11 mouse cellular contexts compared by ENCODE assay signal in the genomic region with DNA sequence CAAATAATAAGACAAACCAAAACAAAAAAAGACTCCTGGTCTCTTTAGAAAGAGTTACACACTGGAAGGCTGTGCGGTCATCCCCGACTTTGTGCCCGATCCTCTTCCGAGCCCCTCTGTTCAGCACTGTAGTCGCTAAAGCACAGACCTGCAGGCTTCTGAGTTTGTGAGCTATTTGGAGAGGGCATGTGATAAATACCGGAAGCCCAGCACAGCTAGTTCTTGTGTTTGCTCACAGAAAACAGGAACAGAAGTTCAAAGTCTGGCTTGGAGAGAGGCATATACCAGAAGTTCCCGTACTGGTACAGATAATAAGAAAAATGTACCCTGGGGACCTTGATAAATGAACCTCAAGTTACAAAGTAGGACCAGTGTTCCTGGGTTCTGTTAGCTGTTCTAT. TPM values are rescaled to one million over a fixed set of nuclear protein-coding genes. Genes with fewer than 3 reads are reported as not detected.
A peak's percentile ranks its signal among the peaks of the same experiment; 100 is the strongest.
DNase-seq lines count a peak whose midpoint lies in the region; ATAC-seq and TF ChIP-seq lines count a peak whose summit lies in the region.
"Had no signal": no experiment of that assay in that cellular context is flagged by ENCODE, and none has a peak within 500 bp of the region (broad histone marks: within the 10 kb centered on the region; RNA-seq: fewer than 3 reads in every experiment).

No protein-coding gene starts in this region.

- H3K36me3 ChIP-seq in heart, adult 2 months (ENCODE audit: control insufficient read depth, insufficient read depth, low read length), result no peaks in the 10 kb centered on the region
- H3K36me3 ChIP-seq in MEL (ENCODE audit: control insufficient read depth in 1 of 2, insufficient read depth in 2 of 2, low read length in 2 of 2), result peaks cover 0 to 14% of the 10 kb centered on the region in 2 experiments; a peak in 2 of 4 replicates
- peaks cover 8% of the 10 kb centered on the region; the same call in 1 of the 2 replicates for H3K36me3 ChIP-seq in intestine, embryonic 15.5 days
- peaks cover 21% of the 10 kb centered on the region; the same call in 1 of the 2 replicates for H3K36me3 ChIP-seq in forebrain, postnatal 0 days (ENCODE audit: insufficient read depth)

- peak; percentile 50 for ATAC-seq in intestine, embryonic 15.5 days
- ATAC-seq in megakaryocyte, adult 5-6 weeks (ENCODE audit: poor library complexity, severe bottlenecking), result peak; percentile 73
- no peak for ATAC-seq in forebrain, postnatal 0 days

- H3K9ac ChIP-seq in heart, adult 2 months (ENCODE audit: low read depth, low read length), result no peak overlapping the region
- H3K9ac ChIP-seq in MEL (ENCODE audit: control insufficient read depth, low read depth, low read length, poor library complexity, severe bottlenecking), result peak overlapping the region; percentile 63
- H3K9ac ChIP-seq in intestine, embryonic 15.5 days, result no peak overlapping the region
- H3K9ac ChIP-seq in forebrain, postnatal 0 days, result no peak overlapping the region

- intact Hi-C loops in heart, adult 2 months (cut with DNase I), result no loop called here
- intact Hi-C loops in left cerebral cortex, postnatal 4 days (cut with DNase I), result no loop called here

- H3K79me2 ChIP-seq in heart, adult 2 months (replicated peaks; ENCODE audit: control insufficient read depth, insufficient read depth, low read length), result no peaks in the 10 kb centered on the region
- H3K79me2 ChIP-seq in MEL (ENCODE audit: control insufficient read depth, insufficient read depth, low read length, poor library complexity), result no peaks in the 10 kb centered on the region

- 0 out of 2 replicates have a peak, but pooled peaks have one; percentile 13 for TF ChIP-seq POLR2A in heart, adult 2 months (IDR thresholded peaks at IDR 0.05; ENCODE audit: insufficient read depth, low read depth, low read length)
- TF ChIP-seq POLR2A in MEL (IDR thresholded peaks at IDR 0.05; ENCODE audit: control insufficient read depth in 1 of 2, insufficient read depth in 1 of 2, low read depth in 1 of 2, low read length in 2 of 2, poor library complexity in 1 of 2), result peak in 1 of 2 experiments; percentile 25; a peak in 1 of 4 replicates

- no peaks in the 10 kb centered on the region for H3K9me3 ChIP-seq in MEL (replicated peaks; ENCODE audit: insufficient read depth, low read length)
- H3K9me3 ChIP-seq in intestine, embryonic 15.5 days, result no peaks in the 10 kb centered on the region
- H3K9me3 ChIP-seq in forebrain, postnatal 0 days (ENCODE audit: low read length), result no peaks in the 10 kb centered on the region

- peaks cover 3% of the 10 kb centered on the region; the same call in 1 of the 2 replicates for H3K4me1 ChIP-seq in heart, adult 2 months (ENCODE audit: control insufficient read depth, insufficient read depth, low read length)
- peaks cover 0 to 17% of the 10 kb centered on the region in 2 experiments; a peak in 2 of 4 replicates for H3K4me1 ChIP-seq in MEL (ENCODE audit: control insufficient read depth in 1 of 2, insufficient read depth in 2 of 2, low read length in 2 of 2)
- 0 out of 2 replicates have a peak, but pooled peaks cover 5% of the 10 kb centered on the region for H3K4me1 ChIP-seq in intestine, embryonic 15.5 days (replicated peaks)
- H3K4me1 ChIP-seq in forebrain, postnatal 0 days (ENCODE audit: insufficient read depth), result no peaks in the 10 kb centered on the region

- no peak overlapping the region for H3K27ac ChIP-seq in heart, adult 2 months
- H3K27ac ChIP-seq in MEL (ENCODE audit: control insufficient read depth, low read depth, low read length), result peak overlapping the region; percentile 76
- no peak overlapping the region for H3K27ac ChIP-seq in intestine, embryonic 15.5 days
- H3K27ac ChIP-seq in forebrain, postnatal 0 days (ENCODE audit: low read depth, low read length), result no peak overlapping the region

- no peak for TF ChIP-seq RAD21 in MEL (IDR thresholded peaks at IDR 0.05; ENCODE audit: low read depth, low read length)

- no peak overlapping the region for H3K4me3 ChIP-seq in heart, adult 2 months
- H3K4me3 ChIP-seq in MEL (ENCODE audit: control insufficient read depth in 1 of 2, insufficient read depth in 1 of 2, low read depth in 2 of 2, low read length in 2 of 2), result peak overlapping the region; percentile 15 to 38; a peak in 3 of 4 replicates
- no peak overlapping the region for H3K4me3 ChIP-seq in intestine, embryonic 15.5 days (replicated peaks)
- no peak overlapping the region for H3K4me3 ChIP-seq in forebrain, postnatal 0 days (ENCODE audit: low read depth, low read length)

- no peaks in the 10 kb centered on the region for H3K27me3 ChIP-seq in heart, adult 2 months (ENCODE audit: control insufficient read depth, insufficient read depth, low read length)
- H3K27me3 ChIP-seq in MEL (ENCODE audit: control insufficient read depth in 1 of 2, insufficient read depth in 2 of 2, low read length in 2 of 2), result no peaks in the 10 kb centered on the region
- H3K27me3 ChIP-seq in intestine, embryonic 15.5 days (replicated peaks), result no peaks in the 10 kb centered on the region
- no peaks in the 10 kb centered on the region for H3K27me3 ChIP-seq in forebrain, postnatal 0 days (ENCODE audit: insufficient read depth, low read length)

- 70% methylated on average over 7 of the region's 7 CpGs for WGBS in heart, adult 2 months
- 72% methylated on average over 7 of the region's 7 CpGs for WGBS in intestine, embryonic 15.5 days
- WGBS in forebrain, postnatal 0 days, result 79% methylated on average over 7 of the region's 7 CpGs

- DNase-seq in heart, adult 2 months, result no peak
- DNase-seq in heart, adult 9 months (ENCODE audit: low spot score in 2 of 2), result no peak
- peak; percentile 90 for DNase-seq in MEL (ENCODE audit: low read depth, low spot score)
- DNase-seq in left cerebral cortex, postnatal 4 days, result no peak
- no peak for DNase-seq in thymus, postnatal 25 days
- no peak for DNase-seq in forebrain, postnatal 0 days
- DNase-seq: adrenal gland, adult 8-10 months; cerebellum, adult 8-10 months; right cerebral cortex, adult 18-20 months had no signal

- no peak overlapping the region for H3K4me2 ChIP-seq in intestine, embryonic 15.5 days (replicated peaks)
- no peak overlapping the region for H3K4me2 ChIP-seq in forebrain, postnatal 0 days (ENCODE audit: low read depth)

- TF ChIP-seq CTCF in heart, adult 2 months (IDR thresholded peaks at IDR 0.05), result no peak
- TF ChIP-seq CTCF in MEL (IDR thresholded peaks at IDR 0.05 in 2 of 3, conservative IDR thresholded peaks at IDR 0.05 in 1 of 3; ENCODE audit: control insufficient read depth in 1 of 3, insufficient read depth in 1 of 3, low read depth in 2 of 3, low read length in 3 of 3, poor library complexity in 1 of 3, severe bottlenecking in 1 of 3), result no peak
- no peak for TF ChIP-seq CTCF in forebrain, postnatal 0 days (IDR thresholded peaks at IDR 0.05; ENCODE audit: low read depth)

- no peak for TF ChIP-seq EP300 in heart, adult 2 months (IDR thresholded peaks at IDR 0.05; ENCODE audit: insufficient read depth, low read depth, low read length)
- peak; percentile 34 to 54; a peak in 2 of 4 replicates for TF ChIP-seq EP300 in MEL (IDR thresholded peaks at IDR 0.05; ENCODE audit: low read depth in 1 of 2, low read length in 2 of 2)

TF ChIP-seq in MEL, 35 proteins besides CTCF, POLR2A, EP300 and RAD21 (continues in another document):
- TF ChIP-seq ZMIZ1 (IDR thresholded peaks at IDR 0.05; ENCODE audit: low read depth, low read length) (peak; percentile 52; the same call in 1 of the 2 replicates), MEF2A (IDR thresholded peaks at IDR 0.05; ENCODE audit: extremely low read depth, insufficient replicate concordance, low read depth, low read length, poor library complexity, severe bottlenecking) (no peak), GABPA (IDR thresholded peaks at IDR 0.05; ENCODE audit: low read depth, low read length) (no peak), UBTF (IDR thresholded peaks at IDR 0.05; ENCODE audit: borderline replicate concordance, insufficient read depth, low read depth, low read length) (no peak), HCFC1 (IDR thresholded peaks at IDR 0.05; ENCODE audit: low read depth, low read length) (peak; percentile 62; the same call in 1 of the 2 replicates), TAL1 (IDR thresholded peaks at IDR 0.05; ENCODE audit: low read length) (peak; percentile 53), CHD1 (IDR thresholded peaks at IDR 0.05; ENCODE audit: low read depth, low read length) (no peak), E2F4 (IDR thresholded peaks at IDR 0.05; ENCODE audit: borderline replicate concordance, low read depth, low read length) (no peak), SIN3A (IDR thresholded peaks at IDR 0.05; ENCODE audit: low read length) (peak; percentile 61; the same call in 1 of the 2 replicates), USF1 (IDR thresholded peaks at IDR 0.05; ENCODE audit: low read depth, low read length) (peak; percentile 77), USF2 (IDR thresholded peaks at IDR 0.05; ENCODE audit: borderline replicate concordance in 1 of 2, insufficient read depth in 1 of 2, low read depth in 1 of 2, low read length in 2 of 2) (no peak), RCOR1 (IDR thresholded peaks at IDR 0.05; ENCODE audit: low read depth, low read length) (no peak)

RNA-seq across cellular contexts. Expression of a gene that starts 9.2 kb away (rescaled TPM):
- 1 to 10 TPM; 3.0 to 3.4 TPM for total RNA-seq in heart, adult 2 months (2021)
- 4.1 and 5.2 TPM in 2 replicates for polyA plus RNA-seq in heart, adult 2 months (2012; rRNA removed)
- not detected in 2 replicates for total RNA-seq in MEL (2012; rRNA removed)
- polyA plus RNA-seq in MEL (2012; ENCODE audit: insufficient read depth in 1 of 2, insufficient read length in 2 of 2, low read depth in 1 of 2, low replicate concordance in 2 of 2, missing spikeins in 1 of 2), result not detected
- polyA plus RNA-seq in intestine, embryonic 15.5 days (2015; fragmentation: Nextera tagmentation; extraction: Ambion mirVana), result 0.98 and 1.3 TPM in 2 replicates
- total RNA-seq in megakaryocyte, adult 5-6 weeks (2015), result not detected in 2 replicates
- not detected in 2 replicates for total RNA-seq in megakaryocyte, adult 5-6 weeks (2017)
- total RNA-seq in left cerebral cortex, postnatal 4 days (2021), result 1 to 10 TPM in 1 of 2 experiments, not detected in 1; 1.1 TPM
- total RNA-seq in forebrain, postnatal 0 days (2014; rRNA removed), result 1.00 and 5.1 TPM in 2 replicates
- polyA plus RNA-seq in forebrain, postnatal 0 days (2015; fragmentation: Nextera tagmentation; extraction: Ambion mirVana), result 1.1 and 2.7 TPM in 2 replicates

RNA-seq across cellular contexts. Expression of a gene that starts 49.6 kb away (rescaled TPM):
- 1 to 10 TPM; 3.1 to 3.2 TPM for total RNA-seq in heart, adult 2 months (2021)
- 4.6 and 5.7 TPM in 2 replicates for polyA plus RNA-seq in heart, adult 2 months (2012; rRNA removed)
- not detected in 2 replicates for total RNA-seq in MEL (2012; rRNA removed)
- polyA plus RNA-seq in MEL (2012; ENCODE audit: insufficient read depth in 1 of 2, insufficient read length in 2 of 2, low read depth in 1 of 2, low replicate concordance in 2 of 2, missing spikeins in 1 of 2), result not detected
- polyA plus RNA-seq in intestine, embryonic 15.5 days (2015; fragmentation: Nextera tagmentation; extraction: Ambion mirVana), result 1.3 and 1.5 TPM in 2 replicates
- total RNA-seq in megakaryocyte, adult 5-6 weeks (2015), result 0.11 TPM in 1 of 2 replicates, not detected in the other
- 0.12 and 0.26 TPM in 2 replicates for total RNA-seq in megakaryocyte, adult 5-6 weeks (2017)
- total RNA-seq in left cerebral cortex, postnatal 4 days (2021), result 1 to 10 TPM; 3.7 to 4.7 TPM
- total RNA-seq in forebrain, postnatal 0 days (2014; rRNA removed), result 6.1 and 6.5 TPM in 2 replicates
- 2.5 and 2.6 TPM in 2 replicates for polyA plus RNA-seq in forebrain, postnatal 0 days (2015; fragmentation: Nextera tagmentation; extraction: Ambion mirVana)

Comparison
In these comparisons a context has a peak if more than half of its experiments do, and no peak if none do; other contexts are left out.
1. H3K4me3 ChIP-seq: peak in MEL (2 of 2); none in heart, adult 2 months (single experiment), intestine, embryonic 15.5 days (single experiment) and forebrain, postnatal 0 days (single experiment).